Mouse (Mus musculus): Measurements from ENCODE around the gene Esr2.
A peak's percentile ranks its signal among the peaks of the same experiment; 100 is the strongest.

Esr2 gene

GRCm38 (mm10) chr12:76087025-76087424 is 90.0 kb downstream of the Esr2 start:
- DNase-seq (ENCODE audit: extremely low read depth, insufficient read length, low spot score) = no peak

- DNase-seq (ENCODE audit: extremely low read depth, insufficient read length, low spot score) = no peak
Observed at GRCm38 (mm10) chr12:76085956-76086905, 90.8 kb downstream of the Esr2 start.

- DNase-seq (ENCODE audit: extremely low read depth, insufficient read length, low spot score) = peak; percentile 38
Observed at GRCm38 (mm10) chr12:76085066-76085465, 92.0 kb downstream of the Esr2 start.

- no peak for DNase-seq (ENCODE audit: extremely low read depth, insufficient read length, low spot score)
Observed at GRCm38 (mm10) chr12:76081557-76082211, 95.4 kb downstream of the Esr2 start.

DNA sequence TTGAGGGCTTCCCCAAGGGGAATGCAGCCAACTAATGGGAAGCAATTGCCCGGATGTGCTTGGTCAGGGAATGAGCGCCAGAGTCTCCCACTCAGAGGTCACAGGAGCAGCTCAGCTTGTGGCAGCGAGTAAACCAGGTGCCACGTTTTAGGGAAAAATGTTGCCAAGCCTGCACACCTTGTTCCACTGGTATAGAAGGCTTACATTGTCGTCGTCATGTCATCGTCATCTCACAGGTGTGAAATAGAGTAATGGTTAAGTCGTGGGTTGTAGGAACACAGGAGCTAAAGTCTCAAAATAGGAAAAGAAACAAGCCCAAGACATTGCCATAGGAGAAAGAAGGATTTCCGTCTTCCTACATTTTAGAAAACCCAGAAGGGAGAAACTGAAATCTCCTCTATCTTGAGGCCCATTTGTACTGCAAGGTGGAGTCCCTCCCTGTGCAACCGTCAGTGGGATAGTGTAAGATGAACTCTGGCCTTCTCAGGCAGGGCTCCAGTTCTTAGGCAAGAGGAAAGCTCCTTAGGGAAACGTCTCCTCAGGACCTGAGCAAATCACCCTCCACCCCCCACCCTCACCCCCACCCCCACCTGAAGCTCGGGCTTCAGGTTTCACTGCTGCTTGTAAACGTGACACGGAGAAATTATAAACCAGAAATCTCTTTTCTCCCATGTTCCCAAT is 96.0 kb downstream of the Esr2 start:
- DNase-seq (ENCODE audit: extremely low read depth, insufficient read length, low spot score) = no peak

- no peak for DNase-seq (ENCODE audit: extremely low read depth, insufficient read length, low spot score)
Observed at GRCm38 (mm10) chr12:76073981-76074380, 103.1 kb downstream of the Esr2 start.

DNA sequence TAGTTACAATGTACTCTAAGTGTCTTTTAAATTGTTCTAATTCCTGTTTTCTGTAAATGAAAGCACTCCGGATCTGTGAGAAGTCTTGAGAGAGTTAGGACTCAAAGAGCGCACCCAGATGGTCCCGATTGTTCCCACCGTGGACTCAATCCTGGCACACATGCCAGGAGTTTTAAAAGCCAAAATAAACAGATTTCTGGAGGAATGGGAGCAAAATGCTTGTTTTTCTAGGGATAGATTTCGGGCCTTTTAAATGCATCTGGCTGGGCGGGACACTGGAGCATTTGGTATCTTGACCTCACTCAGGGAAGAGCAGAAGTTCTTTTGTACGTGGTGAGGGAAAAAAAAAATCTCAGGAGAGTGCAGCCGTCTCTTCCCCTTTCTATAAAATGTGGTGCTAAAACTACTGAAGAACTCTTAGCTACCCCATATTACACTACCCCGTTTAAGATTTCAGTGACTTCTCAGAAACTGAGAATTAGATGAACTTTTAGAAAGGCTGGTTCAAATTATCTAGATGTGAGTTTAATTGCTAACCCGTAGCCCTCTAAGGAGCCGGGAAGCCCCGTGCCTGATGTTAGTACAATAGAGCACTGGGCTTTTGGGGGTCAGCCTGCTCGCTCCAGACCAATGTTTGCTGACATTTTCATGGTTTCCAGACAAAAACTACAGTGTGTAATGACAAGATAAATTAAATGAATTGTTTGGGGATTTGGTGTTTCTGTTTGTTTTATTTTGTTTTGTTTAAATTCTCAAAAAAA is 103.8 kb downstream of the Esr2 start:
- DNase-seq (ENCODE audit: extremely low read depth, insufficient read length, low spot score) = no peak

- DNase-seq (ENCODE audit: extremely low read depth, insufficient read length, low spot score) = no peak
Observed at GRCm38 (mm10) chr12:76071935-76072849, 104.9 kb downstream of the Esr2 start.
